6 mouse cellular contexts compared by ENCODE assay signal in genomic region chr4:143029813-143030212, GRCm38 (mm10).
DNase-seq lines count a peak whose midpoint lies in the region; ATAC-seq and TF ChIP-seq lines count a peak whose summit lies in the region.
"Not testable (repeated sequence)": the region's sequence is repeated elsewhere in the genome, so short reads cannot be mapped to it uniquely, and the experiment has no call there.

No protein-coding gene starts in this region.

- 76% methylated on average over 4 of the region's 4 CpGs for WGBS in liver, adult 2 months
- 64% methylated on average over 4 of the region's 4 CpGs for WGBS in midbrain, embryonic 11.5 days

- not testable (repeated sequence) for H3K27me3 ChIP-seq in ES-Bruce4 (ENCODE audit: control insufficient read depth, insufficient read depth, low read length, poor library complexity, severe bottlenecking); liver, adult 2 months (ENCODE audit: control insufficient read depth, insufficient read depth, low read length); midbrain, embryonic 11.5 days (ENCODE audit: control insufficient read depth, insufficient read depth, low read length)

- not testable (repeated sequence) for H3K9me3 ChIP-seq in ES-Bruce4 (replicated peaks; ENCODE audit: control insufficient read depth, insufficient read depth, low read length, poor library complexity, severe bottlenecking); midbrain, embryonic 11.5 days (ENCODE audit: control insufficient read depth, low read length)

- not testable (repeated sequence) for H3K79me2 ChIP-seq in liver, adult 2 months (ENCODE audit: control insufficient read depth, insufficient read depth, low read length)

- TF ChIP-seq CTCF in ES-Bruce4 (IDR thresholded peaks at IDR 0.05; ENCODE audit: low read depth, low read length) = peak; percentile 45
- peak; percentile 33; the same call in 1 of the 2 replicates for TF ChIP-seq CTCF in liver, adult 2 months (IDR thresholded peaks at IDR 0.05; ENCODE audit: low read depth, low read length)

- TF ChIP-seq EP300 in ES-Bruce4 (IDR thresholded peaks at IDR 0.05; ENCODE audit: insufficient read depth, low read depth, low read length) = not testable (repeated sequence)

- not testable (repeated sequence) for H3K4me3 ChIP-seq in ES-Bruce4 (ENCODE audit: low read depth, low read length); liver, adult 2 months (ENCODE audit: insufficient read depth, low read depth, low read length); midbrain, embryonic 11.5 days (ENCODE audit: low read depth, low read length)

- H3K4me1 ChIP-seq in ES-Bruce4 (ENCODE audit: control insufficient read depth, insufficient read depth, low read length); liver, adult 2 months (ENCODE audit: control insufficient read depth, insufficient read depth, low read length); midbrain, embryonic 11.5 days (ENCODE audit: control insufficient read depth, insufficient read depth, low read length): not testable (repeated sequence)

- H3K9ac ChIP-seq in ES-Bruce4 (ENCODE audit: low read depth, poor library complexity, severe bottlenecking); liver, adult 2 months (ENCODE audit: low read depth, low read length); midbrain, embryonic 11.5 days (ENCODE audit: low read length): not testable (repeated sequence)

- ATAC-seq in granulocyte monocyte progenitor cell, adult 5-6 weeks (replicated peaks; ENCODE audit: poor library complexity, severe bottlenecking) = 0 out of 2 replicates have a peak, but pooled peaks have one; percentile 28
- not testable (repeated sequence) for ATAC-seq in midbrain, embryonic 11.5 days (ENCODE audit: low FRiP score)

- peak; percentile 16 for DNase-seq in adrenal gland, postnatal 25 days
- DNase-seq in kidney, adult 9 months = peak; percentile 10
- not testable (repeated sequence) for DNase-seq in liver, adult 2 months (ENCODE audit: extremely low read depth, low read depth, low spot score)
- peak; percentile 33 for DNase-seq in midbrain, embryonic 11.5 days (ENCODE audit: low spot score, missing footprints)

- H3K36me3 ChIP-seq in ES-Bruce4 (ENCODE audit: control insufficient read depth, insufficient read depth, low read length, poor library complexity, severe bottlenecking); liver, adult 2 months (ENCODE audit: control insufficient read depth, insufficient read depth, low read length); midbrain, embryonic 11.5 days (ENCODE audit: control insufficient read depth, insufficient read depth, low read length): not testable (repeated sequence)

- not testable (repeated sequence) for H3K27ac ChIP-seq in ES-Bruce4 (ENCODE audit: insufficient read depth, low read length); liver, adult 2 months (replicated peaks; ENCODE audit: insufficient read depth, low read depth, low read length); midbrain, embryonic 11.5 days (ENCODE audit: low read depth, low read length)

- not testable (repeated sequence) for TF ChIP-seq POLR2A in ES-Bruce4 (IDR thresholded peaks at IDR 0.05; ENCODE audit: insufficient read depth, low read length); liver, adult 2 months (IDR thresholded peaks at IDR 0.05; ENCODE audit: extremely low read depth, insufficient read depth, low read length)

- H3K4me2 ChIP-seq in midbrain, embryonic 11.5 days = not testable (repeated sequence)
